Mouse (Mus musculus): ENCODE results near the gene Rsph3a. TPM values are rescaled to one million over a fixed set of nuclear protein-coding genes. Genes with fewer than 3 reads are reported as not detected.
"Not testable (repeated sequence)": the region's sequence is repeated elsewhere in the genome, so short reads cannot be mapped to it uniquely, and the experiment has no call there.

Gene Rsph3a
- polyA plus RNA-seq, 1 experiment from 2014 or later = 55.9 TPM

- ATAC-seq (ENCODE audit: low FRiP score, low read depth); H3K4me1 ChIP-seq; H3K36me3 ChIP-seq; H3K4me3 ChIP-seq; H3K9ac ChIP-seq; H3K4me2 ChIP-seq (replicated peaks); H3K27ac ChIP-seq; H3K9me3 ChIP-seq; H3K27me3 ChIP-seq: not testable (repeated sequence)
- 50% methylated on average over 1 of the region's 6 CpGs for WGBS
Measured at GRCm38 (mm10) chr17:8006771-8007170, 61.4 kb downstream of the Rsph3a start.

- H3K36me3 ChIP-seq; H3K9ac ChIP-seq; H3K27me3 ChIP-seq; H3K4me3 ChIP-seq; ATAC-seq (ENCODE audit: low FRiP score, low read depth); H3K4me1 ChIP-seq; H3K4me2 ChIP-seq (replicated peaks); H3K27ac ChIP-seq; H3K9me3 ChIP-seq: not testable (repeated sequence)
- WGBS = 77% methylated on average over 7 of the region's 7 CpGs
Measured at GRCm38 (mm10) chr17:8009565-8009964, 64.2 kb downstream of the Rsph3a start.

- not testable (repeated sequence) for H3K36me3 ChIP-seq; H3K27me3 ChIP-seq; H3K4me2 ChIP-seq (replicated peaks); H3K4me1 ChIP-seq; H3K27ac ChIP-seq; H3K9ac ChIP-seq; H3K9me3 ChIP-seq; H3K4me3 ChIP-seq; ATAC-seq (ENCODE audit: low FRiP score, low read depth)
- WGBS = 83% methylated on average over 4 of the region's 4 CpGs
Measured at GRCm38 (mm10) chr17:8013974-8014373, 68.6 kb downstream of the Rsph3a start.

- not testable (repeated sequence) for H3K4me2 ChIP-seq (replicated peaks); H3K9me3 ChIP-seq; H3K9ac ChIP-seq; ATAC-seq (ENCODE audit: low FRiP score, low read depth); H3K4me3 ChIP-seq; H3K27me3 ChIP-seq; H3K36me3 ChIP-seq; H3K27ac ChIP-seq; H3K4me1 ChIP-seq
- no CpG with 5 or more reads among the region's 6 CpGs for WGBS
Measured at GRCm38 (mm10) chr17:8022675-8023074, 77.3 kb downstream of the Rsph3a start.

GRCm38 (mm10) chr17:8027475-8028168, 82.2 kb downstream of the Rsph3a start:
- H3K4me1 ChIP-seq; H3K9ac ChIP-seq; H3K4me2 ChIP-seq (replicated peaks); H3K27ac ChIP-seq; H3K27me3 ChIP-seq; H3K9me3 ChIP-seq; H3K4me3 ChIP-seq; ATAC-seq (ENCODE audit: low FRiP score, low read depth); H3K36me3 ChIP-seq: not testable (repeated sequence)
- WGBS = no CpG with 5 or more reads among the region's 12 CpGs

Other genes with a start within 250 kb of the Rsph3a start
- 25.9 and 32.1 TPM in 2 replicates for gene Fndc1, start 118.3 kb upstream of the Rsph3a start, polyA plus RNA-seq (2015; fragmentation: Nextera tagmentation; extraction: Ambion mirVana)
- gene Tagap, start 19.6 kb upstream of the Rsph3a start, polyA plus RNA-seq (2015; fragmentation: Nextera tagmentation; extraction: Ambion mirVana) = 0.46 and 0.64 TPM in 2 replicates
- gene Gm49673, start 202.2 kb downstream of the Rsph3a start, polyA plus RNA-seq (2015; fragmentation: Nextera tagmentation; extraction: Ambion mirVana) = 0.08 and 0.22 TPM in 2 replicates
- gene Rnaset2a, start 202.5 kb downstream of the Rsph3a start, polyA plus RNA-seq (2015; fragmentation: Nextera tagmentation; extraction: Ambion mirVana) = 24.4 and 24.9 TPM in 2 replicates
- gene Fgfr1op, start 219.9 kb downstream of the Rsph3a start, polyA plus RNA-seq (2015; fragmentation: Nextera tagmentation; extraction: Ambion mirVana) = 35.7 and 37.8 TPM in 2 replicates

Data from limb, embryonic 13.5 days (tissue).